Mouse (Mus musculus) erythroblast, adult 5-6 weeks (primary cell): ENCODE data around the gene Cops2. TPM values are rescaled to one million over a fixed set of nuclear protein-coding genes. Genes with fewer than 3 reads are reported as not detected.

Experiments
- ATAC-seq: replicated peaks from 2 replicates; pipeline ENCODE4 v1.8.0; 2016; ENCODE audit warnings: moderate number of reproducible peaks, mild to moderate bottlenecking, moderate TSS enrichment, inconsistent platforms; ENCODE audit not compliant: poor library complexity, low FRiP score, severe bottlenecking
- total RNA-seq, 2 experiments: library from RNA; stranded (forward) in 1 of 2; stranded (reverse) in 1 of 2; fragments of 150-400 nt in 1 of 2; fragments of 200-764, 138-1000 nt in 1 of 2; gene quantifications; 2 replicates each; pipeline versions ENCODE4 v1.2.3 to v1.2.4; 2015 to 2017; ENCODE audit warnings: low replicate concordance in 2 of 2

The Cops2 gene
- total RNA-seq, 2 experiments from 2014 or later: 51.2 to 64.4 TPM

- no peak for ATAC-seq
These were observed 73.9 kb downstream of the Cops2 start for GRCm38 (mm10) chr2:125785021-125785420.

- ATAC-seq: no peak
These were observed 74.5 kb downstream of the Cops2 start for GRCm38 (mm10) chr2:125784392-125784791.

- ATAC-seq: no peak
These were observed 75.1 kb downstream of the Cops2 start for GRCm38 (mm10) chr2:125783868-125784267.

GRCm38 (mm10) chr2:125782719-125783109 is 76.2 kb downstream of the Cops2 start, which contains the start of gene Secisbp2l:
TSS of gene Secisbp2l (minus strand) at chr2:125782870.
- ATAC-seq: peak; percentile 98

DNA sequence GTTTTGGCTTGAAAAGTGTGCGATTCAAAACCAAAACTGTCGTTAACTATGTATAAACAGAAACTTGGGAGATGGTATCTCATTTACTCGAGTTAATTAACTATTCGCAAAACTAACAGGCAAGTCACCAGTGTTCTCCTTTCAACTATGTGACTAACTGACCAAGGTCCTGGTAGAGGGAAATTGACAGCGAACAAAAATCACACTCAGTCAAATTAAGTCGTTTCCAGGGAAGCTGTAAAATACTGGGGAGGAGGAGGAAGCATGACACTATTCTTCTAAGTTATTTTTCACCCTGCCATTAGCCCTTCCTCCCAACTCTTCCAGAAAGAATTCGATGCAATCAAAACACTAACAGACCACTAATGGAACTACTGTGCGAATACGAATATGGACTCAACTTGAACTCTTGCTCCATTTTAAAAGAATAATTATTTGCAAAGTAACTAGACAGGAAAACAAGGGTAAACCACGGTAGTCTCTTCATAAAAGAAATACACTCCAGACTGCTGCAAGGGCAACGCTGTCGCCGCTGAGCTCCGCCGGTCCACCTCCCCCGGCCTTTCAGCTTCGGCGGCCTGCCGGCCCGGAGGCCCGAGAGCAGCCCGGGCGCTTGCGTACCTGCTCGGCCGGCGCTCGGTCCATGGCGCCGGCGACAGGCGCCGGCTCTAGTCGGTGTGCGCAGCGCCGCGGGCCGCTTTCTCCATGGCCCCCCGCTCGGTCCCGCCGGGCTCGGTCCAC is 76.8 kb downstream of the Cops2 start:
- ATAC-seq: peak; percentile 16; the same call in 1 of the 2 replicates

GRCm38 (mm10) chr2:125781006-125781405 is 77.9 kb downstream of the Cops2 start:
- no peak for ATAC-seq

Other genes with a start within 250 kb of the Cops2 start
- 2.1 and 3.8 TPM in 2 replicates for gene Cep152, start 234.0 kb downstream of the Cops2 start, total RNA-seq (2015; ENCODE audit: low replicate concordance)
- 11.1 and 18.4 TPM in 2 replicates for gene Cep152, start 234.0 kb downstream of the Cops2 start, total RNA-seq (2017; ENCODE audit: low replicate concordance)
- 32.4 and 46.3 TPM in 2 replicates for gene Eid1, start 186.0 kb downstream of the Cops2 start, total RNA-seq (2015; ENCODE audit: low replicate concordance)
- gene Eid1, start 186.0 kb downstream of the Cops2 start, total RNA-seq (2017; ENCODE audit: low replicate concordance): 39.1 and 39.9 TPM in 2 replicates
- gene Shc4, start 135.0 kb downstream of the Cops2 start, total RNA-seq (2015; ENCODE audit: low replicate concordance): 0.38 and 1.3 TPM in 2 replicates
- 1.1 and 2.7 TPM in 2 replicates for gene Shc4, start 135.0 kb downstream of the Cops2 start, total RNA-seq (2017; ENCODE audit: low replicate concordance)
- gene Secisbp2l, start 76.3 kb downstream of the Cops2 start, total RNA-seq (2015; ENCODE audit: low replicate concordance): 10.9 and 12.5 TPM in 2 replicates
- 30.2 and 31.2 TPM in 2 replicates for gene Secisbp2l, start 76.3 kb downstream of the Cops2 start, total RNA-seq (2017; ENCODE audit: low replicate concordance)
- 5.0 and 10.7 TPM in 2 replicates for gene Galk2, start within 50 bp of the Cops2 start, total RNA-seq (2015; ENCODE audit: low replicate concordance)
- 2.9 and 7.2 TPM in 2 replicates for gene Galk2, start within 50 bp of the Cops2 start, total RNA-seq (2017; ENCODE audit: low replicate concordance)
- not detected in 2 replicates for gene Fgf7, start 175.5 kb upstream of the Cops2 start, total RNA-seq (2015; ENCODE audit: low replicate concordance)
- not detected in 2 replicates for gene Fgf7, start 175.5 kb upstream of the Cops2 start, total RNA-seq (2017; ENCODE audit: low replicate concordance)